Mouse (Mus musculus): ENCODE results near the gene Kif5c. TPM values are rescaled to one million over a fixed set of nuclear protein-coding genes. Genes with fewer than 3 reads are reported as not detected.

The Kif5c gene
- polyA plus RNA-seq, 1 experiment from 2014 or later: 36.3 TPM

DNA sequence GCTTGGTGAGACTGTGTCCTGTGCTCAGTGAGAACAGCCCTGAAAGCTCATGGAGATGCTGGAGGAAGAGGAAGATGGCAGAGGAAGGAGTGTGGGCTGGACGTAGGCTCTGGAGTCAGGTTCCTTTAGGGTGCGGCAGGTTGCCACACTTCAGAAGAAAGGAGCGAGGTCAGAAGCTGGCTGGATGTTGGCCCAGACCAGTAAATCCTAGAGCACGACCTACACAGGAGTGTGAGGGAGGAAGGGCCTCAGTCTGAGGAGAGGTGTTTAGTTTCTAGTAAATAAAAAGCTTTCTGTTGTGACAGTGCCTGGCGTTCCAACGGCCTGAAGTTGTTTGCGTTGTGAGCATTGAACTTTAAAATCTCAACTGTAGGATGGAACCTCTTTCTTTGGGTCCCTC is 59.3 kb downstream of the Kif5c start:
- ATAC-seq (replicated peaks; ENCODE audit: insufficient number of reproducible peaks, low FRiP score, low TSS enrichment, low read depth) (no peak), DNase-seq (ENCODE audit: low spot score) (no peak)
- 70% methylated on average over 7 of the region's 7 CpGs for WGBS
- H3K27me3 ChIP-seq (ENCODE audit: control insufficient read depth, insufficient read depth, low read length): no peaks in the 10 kb centered on the region
- no peaks in the 10 kb centered on the region; the same call in 1 of the 2 replicates for H3K36me3 ChIP-seq (replicated peaks; ENCODE audit: control insufficient read depth, insufficient read depth, low read depth, low read length)
- no peak overlapping the region for H3K27ac ChIP-seq (replicated peaks; ENCODE audit: low read depth, low read length)
- no peak overlapping the region for H3K4me3 ChIP-seq (ENCODE audit: low read depth, low read length)
- H3K4me2 ChIP-seq (ENCODE audit: low read depth, low read length): no peak overlapping the region
- no peaks in the 10 kb centered on the region for H3K4me1 ChIP-seq (ENCODE audit: control insufficient read depth, insufficient read depth, low read length)
- no peak overlapping the region for H3K9ac ChIP-seq (replicated peaks; ENCODE audit: low read length)
- H3K9me3 ChIP-seq (replicated peaks; ENCODE audit: control insufficient read depth, low read length): no peaks in the 10 kb centered on the region

GRCm38 (mm10) chr2:49679135-49679964 is 60.3 kb downstream of the Kif5c start:
- ATAC-seq (replicated peaks; ENCODE audit: insufficient number of reproducible peaks, low FRiP score, low TSS enrichment, low read depth): peak; percentile 42; the same call in 1 of the 2 replicates
- 64% methylated on average over 16 of the region's 16 CpGs for WGBS
- H3K27ac ChIP-seq (replicated peaks; ENCODE audit: low read depth, low read length): no peak overlapping the region

DNA sequence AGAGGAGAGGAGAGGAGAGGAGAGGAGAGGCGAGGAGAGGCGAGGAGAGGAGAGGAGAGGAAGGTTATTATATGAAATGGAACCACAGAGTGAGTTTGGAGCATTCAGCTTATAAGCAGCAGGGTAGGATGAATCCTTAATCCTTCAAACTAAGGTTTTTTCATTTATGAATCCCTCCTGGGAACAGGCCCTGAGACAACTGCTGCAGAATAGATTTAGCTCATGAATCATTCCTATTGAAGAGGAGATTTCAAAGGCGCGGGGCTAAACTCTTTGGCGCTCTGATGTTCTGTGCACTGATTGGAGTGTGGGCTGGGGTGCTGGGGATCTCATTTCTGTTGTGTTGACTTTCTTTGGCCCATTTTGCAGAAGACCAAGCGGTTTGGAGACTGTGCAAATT is 63.7 kb downstream of the Kif5c start:
- Histone ChIP-seq H3K27me3 (ENCODE audit: control insufficient read depth, insufficient read depth, low read length) (no peaks in the 10 kb centered on the region), H3K27ac (replicated peaks; ENCODE audit: low read depth, low read length) (no peak overlapping the region), H3K4me2 (ENCODE audit: low read depth, low read length) (no peak overlapping the region), H3K36me3 (replicated peaks; ENCODE audit: control insufficient read depth, insufficient read depth, low read depth, low read length) (no peaks in the 10 kb centered on the region), H3K9me3 (replicated peaks; ENCODE audit: control insufficient read depth, low read length) (no peaks in the 10 kb centered on the region), H3K9ac (replicated peaks; ENCODE audit: low read length) (no peak overlapping the region), H3K4me3 (ENCODE audit: low read depth, low read length) (no peak overlapping the region), H3K4me1 (ENCODE audit: control insufficient read depth, insufficient read depth, low read length) (no peaks in the 10 kb centered on the region)
- 80% methylated on average over 6 of the region's 6 CpGs for WGBS
- ATAC-seq (replicated peaks; ENCODE audit: insufficient number of reproducible peaks, low FRiP score, low TSS enrichment, low read depth) (no peak), DNase-seq (ENCODE audit: low spot score) (no peak)

More at GRCm38 (mm10) chr2:49679135-49679964, 60.3 kb downstream of the Kif5c start:
- H3K4me3 ChIP-seq (ENCODE audit: low read depth, low read length): no peak overlapping the region
- no peaks in the 10 kb centered on the region; the same call in 1 of the 2 replicates for H3K36me3 ChIP-seq (replicated peaks; ENCODE audit: control insufficient read depth, insufficient read depth, low read depth, low read length)
- H3K27me3 ChIP-seq (ENCODE audit: control insufficient read depth, insufficient read depth, low read length): no peaks in the 10 kb centered on the region
- no peak overlapping the region for H3K9ac ChIP-seq (replicated peaks; ENCODE audit: low read length)
- H3K4me2 ChIP-seq (ENCODE audit: low read depth, low read length): no peak overlapping the region; the same call in 1 of the 2 replicates
- no peaks in the 10 kb centered on the region for H3K4me1 ChIP-seq (ENCODE audit: control insufficient read depth, insufficient read depth, low read length)
- no peaks in the 10 kb centered on the region for H3K9me3 ChIP-seq (replicated peaks; ENCODE audit: control insufficient read depth, low read length)
- DNase-seq (ENCODE audit: low spot score): no peak

DNA sequence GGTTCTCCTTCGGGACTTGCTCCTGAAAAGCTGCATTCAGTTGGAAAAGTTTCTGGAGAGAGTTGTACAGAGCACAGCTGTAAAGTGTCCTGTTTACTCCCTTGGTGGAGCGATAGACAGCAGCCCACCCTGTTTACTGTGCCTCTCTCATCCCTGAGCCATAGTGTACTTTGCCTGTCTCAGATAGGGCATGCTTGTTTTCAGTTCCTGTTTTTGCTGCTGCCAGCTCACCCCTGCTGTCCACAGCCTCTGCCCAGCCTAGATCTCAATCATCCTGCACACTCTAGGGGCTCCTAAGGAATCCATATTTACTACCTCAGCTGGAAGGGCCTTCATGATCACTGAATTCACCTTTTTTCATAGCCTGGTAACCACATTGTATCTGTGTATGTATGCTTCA is 65.7 kb downstream of the Kif5c start:
- no peaks in the 10 kb centered on the region for H3K36me3 ChIP-seq (replicated peaks; ENCODE audit: control insufficient read depth, insufficient read depth, low read depth, low read length)
- H3K9ac ChIP-seq (replicated peaks; ENCODE audit: low read length): no peak overlapping the region
- no peaks in the 10 kb centered on the region for H3K9me3 ChIP-seq (replicated peaks; ENCODE audit: control insufficient read depth, low read length)
- H3K4me2 ChIP-seq (ENCODE audit: low read depth, low read length): no peak overlapping the region
- ATAC-seq (replicated peaks; ENCODE audit: insufficient number of reproducible peaks, low FRiP score, low TSS enrichment, low read depth) (no peak), DNase-seq (ENCODE audit: low spot score) (no peak)
- WGBS: 67% methylated on average over 2 of the region's 2 CpGs
- H3K4me3 ChIP-seq (ENCODE audit: low read depth, low read length): no peak overlapping the region
- H3K27me3 ChIP-seq (ENCODE audit: control insufficient read depth, insufficient read depth, low read length): no peaks in the 10 kb centered on the region
- no peak overlapping the region for H3K27ac ChIP-seq (replicated peaks; ENCODE audit: low read depth, low read length)
- no peaks in the 10 kb centered on the region for H3K4me1 ChIP-seq (ENCODE audit: control insufficient read depth, insufficient read depth, low read length)

- no peak overlapping the region for H3K4me3 ChIP-seq (ENCODE audit: low read depth, low read length)
- no peak for ATAC-seq (replicated peaks; ENCODE audit: insufficient number of reproducible peaks, low FRiP score, low TSS enrichment, low read depth)
- H3K4me1 ChIP-seq (ENCODE audit: control insufficient read depth, insufficient read depth, low read length): no peaks in the 10 kb centered on the region
- H3K27me3 ChIP-seq (ENCODE audit: control insufficient read depth, insufficient read depth, low read length): no peaks in the 10 kb centered on the region
- no peaks in the 10 kb centered on the region for H3K36me3 ChIP-seq (replicated peaks; ENCODE audit: control insufficient read depth, insufficient read depth, low read depth, low read length)
- H3K4me2 ChIP-seq (ENCODE audit: low read depth, low read length): no peak overlapping the region
- H3K27ac ChIP-seq (replicated peaks; ENCODE audit: low read depth, low read length): no peak overlapping the region
- WGBS: 71% methylated on average over 9 of the region's 9 CpGs
- no peak for DNase-seq (ENCODE audit: low spot score)
- no peak overlapping the region for H3K9ac ChIP-seq (replicated peaks; ENCODE audit: low read length)
- H3K9me3 ChIP-seq (replicated peaks; ENCODE audit: control insufficient read depth, low read length): no peaks in the 10 kb centered on the region
Observed at GRCm38 (mm10) chr2:49690421-49690826, 71.3 kb downstream of the Kif5c start.

DNA sequence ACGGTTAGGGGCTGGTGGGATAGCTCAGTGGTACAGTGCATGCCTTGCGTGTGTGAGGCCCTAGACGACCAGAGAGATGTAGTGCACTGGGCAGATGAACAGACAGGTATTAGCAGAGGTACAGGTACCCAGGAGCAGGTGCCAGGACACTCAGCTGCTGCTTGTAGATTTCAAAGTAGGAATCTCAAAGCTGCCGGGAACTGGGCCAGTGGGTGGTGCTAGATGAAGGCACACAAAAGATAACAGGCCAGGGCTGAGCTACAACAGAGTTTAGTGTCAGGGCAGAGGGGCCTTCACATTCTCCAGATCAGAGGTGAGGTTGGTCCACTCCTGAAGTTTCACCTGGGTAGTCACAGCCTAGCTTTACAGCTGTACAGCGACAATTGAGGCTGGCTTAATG is 72.3 kb downstream of the Kif5c start:
- no peaks in the 10 kb centered on the region for H3K36me3 ChIP-seq (replicated peaks; ENCODE audit: control insufficient read depth, insufficient read depth, low read depth, low read length)

GRCm38 (mm10) chr2:49694727-49695126 is 75.6 kb downstream of the Kif5c start:
- Histone ChIP-seq H3K36me3 (replicated peaks; ENCODE audit: control insufficient read depth, insufficient read depth, low read depth, low read length) (no peaks in the 10 kb centered on the region), H3K9ac (replicated peaks; ENCODE audit: low read length) (no peak overlapping the region), H3K9me3 (replicated peaks; ENCODE audit: control insufficient read depth, low read length) (no peaks in the 10 kb centered on the region), H3K4me3 (ENCODE audit: low read depth, low read length) (no peak overlapping the region), H3K27me3 (ENCODE audit: control insufficient read depth, insufficient read depth, low read length) (no peaks in the 10 kb centered on the region), H3K4me1 (ENCODE audit: control insufficient read depth, insufficient read depth, low read length) (no peaks in the 10 kb centered on the region), H3K27ac (replicated peaks; ENCODE audit: low read depth, low read length) (no peak overlapping the region), H3K4me2 (ENCODE audit: low read depth, low read length) (no peak overlapping the region)
- DNase-seq (ENCODE audit: low spot score) (no peak), ATAC-seq (replicated peaks; ENCODE audit: insufficient number of reproducible peaks, low FRiP score, low TSS enrichment, low read depth) (no peak)
- WGBS: 64% methylated on average over 10 of the region's 10 CpGs

More for the DNA sequence above, 72.3 kb downstream of the Kif5c start:
- no peaks in the 10 kb centered on the region for H3K4me1 ChIP-seq (ENCODE audit: control insufficient read depth, insufficient read depth, low read length)
- H3K27me3 ChIP-seq (ENCODE audit: control insufficient read depth, insufficient read depth, low read length): no peaks in the 10 kb centered on the region
- ATAC-seq (replicated peaks; ENCODE audit: insufficient number of reproducible peaks, low FRiP score, low TSS enrichment, low read depth) (no peak), DNase-seq (ENCODE audit: low spot score) (no peak)
- H3K4me2 ChIP-seq (ENCODE audit: low read depth, low read length): no peak overlapping the region
- WGBS: 82% methylated on average over 5 of the region's 5 CpGs
- no peak overlapping the region for H3K9ac ChIP-seq (replicated peaks; ENCODE audit: low read length)
- no peaks in the 10 kb centered on the region for H3K9me3 ChIP-seq (replicated peaks; ENCODE audit: control insufficient read depth, low read length)
- H3K27ac ChIP-seq (replicated peaks; ENCODE audit: low read depth, low read length): no peak overlapping the region
- H3K4me3 ChIP-seq (ENCODE audit: low read depth, low read length): no peak overlapping the region

GRCm38 (mm10) chr2:49695461-49695860 is 76.4 kb downstream of the Kif5c start:
- no peak overlapping the region for H3K4me2 ChIP-seq (ENCODE audit: low read depth, low read length)
- ATAC-seq (replicated peaks; ENCODE audit: insufficient number of reproducible peaks, low FRiP score, low TSS enrichment, low read depth) (no peak), DNase-seq (ENCODE audit: low spot score) (no peak)
- H3K27me3 ChIP-seq (ENCODE audit: control insufficient read depth, insufficient read depth, low read length): no peaks in the 10 kb centered on the region
- 89% methylated on average over 3 of the region's 3 CpGs for WGBS
- no peaks in the 10 kb centered on the region for H3K4me1 ChIP-seq (ENCODE audit: control insufficient read depth, insufficient read depth, low read length)
- H3K36me3 ChIP-seq (replicated peaks; ENCODE audit: control insufficient read depth, insufficient read depth, low read depth, low read length): no peaks in the 10 kb centered on the region
- no peak overlapping the region for H3K27ac ChIP-seq (replicated peaks; ENCODE audit: low read depth, low read length)
- no peak overlapping the region for H3K4me3 ChIP-seq (ENCODE audit: low read depth, low read length)
- H3K9me3 ChIP-seq (replicated peaks; ENCODE audit: control insufficient read depth, low read length): no peaks in the 10 kb centered on the region
- no peak overlapping the region for H3K9ac ChIP-seq (replicated peaks; ENCODE audit: low read length)

All from embryonic facial prominence, embryonic 11.5 days (tissue).